Mouse (Mus musculus) heart, postnatal 0 days (tissue): ENCODE results near the gene Hlx. TPM values are rescaled to one million over a fixed set of nuclear protein-coding genes. Genes with fewer than 3 reads are reported as not detected.

Experiments used
- ATAC-seq: fragments of 200-750 bp; cut with Nextera tagmentation; 2 replicates; pipeline ENCODE4 v1.8.0; 2017; ENCODE audit warnings: low read depth, moderate number of reproducible peaks, moderate library complexity; ENCODE audit not compliant: insufficient read depth
- DNase-seq: peaks from one replicate; pipeline ENCODE4 v3.0.0-alpha.2; 2016; ENCODE audit warnings: low spot score
- H3K27ac ChIP-seq: fragments of 300-500 bp; sonication (generic); 2 replicates; pipeline ENCODE4 v1.5.1; 2014; ENCODE audit warnings: low read depth, mild to moderate bottlenecking
- H3K27me3 ChIP-seq: fragments of 300-500 bp; sonication (generic); 2 replicates; pipeline ENCODE4 v1.6.1; 2014; ENCODE audit warnings: low read length, mixed read lengths; ENCODE audit not compliant: control insufficient read depth, insufficient read depth
- H3K36me3 ChIP-seq: fragments of 300-500 bp; sonication (generic); replicated peaks from 2 replicates; pipeline ENCODE4 v1.6.1; 2014; ENCODE audit warnings: low read length, mixed read lengths; ENCODE audit not compliant: control insufficient read depth, insufficient read depth
- H3K4me1 ChIP-seq: fragments of 300-500 bp; sonication (generic); 2 replicates; pipeline ENCODE4 v1.6.1; 2014; ENCODE audit warnings: antibody characterized with exemption; ENCODE audit not compliant: control insufficient read depth, insufficient read depth
- H3K4me2 ChIP-seq: fragments of 300-500 bp; sonication (generic); 2 replicates; pipeline ENCODE4 v1.6.1; 2014; ENCODE audit warnings: low read depth, mild to moderate bottlenecking, low read length, moderate library complexity
- H3K4me3 ChIP-seq: fragments of 300-500 bp; sonication (generic); 2 replicates; pipeline ENCODE4 v1.5.1; 2014; ENCODE audit warnings: low read depth, low read length
- H3K9ac ChIP-seq: fragments of 300-500 bp; sonication (generic); replicated peaks from 2 replicates; pipeline ENCODE4 v1.6.1; 2014; ENCODE audit warnings: low read depth, low read length, mixed read lengths
- H3K9me3 ChIP-seq: fragments of 300-500 bp; sonication (generic); replicated peaks from 2 replicates; pipeline ENCODE4 v1.6.1; 2016; ENCODE audit warnings: low read length; ENCODE audit not compliant: control insufficient read depth
- CTCF ChIP-seq: IDR thresholded peaks from 2 replicates; pipeline ENCODE4 v1.5.1; 2016; ENCODE audit warnings: antibody characterized with exemption, control low read depth, low read depth
- EP300 ChIP-seq: IDR thresholded peaks from 2 replicates; pipeline ENCODE4 v1.6.1; 2016; ENCODE audit warnings: antibody characterized with exemption, low read depth
- WGBS: fragments of 180-500 bp; shearing (Covaris S2); extraction: QIAGEN DNeasy Blood & Tissue Kit; methylation state at CpG from one replicate; pipeline ENCODE4 v1.1.7; 2014; 5-methylcytosine and 5-hydroxymethylcytosine counted together
- polyA plus RNA-seq: library from polyadenylated mRNA; unstranded; fragments of >200 nt; fragmentation: Nextera tagmentation; extraction: Ambion mirVana; gene quantifications from 2 replicates; pipeline ENCODE4 v1.2.1, GENCODE M21; 2015
- total RNA-seq: library from RNA; depleted of rRNA; stranded (reverse); fragments of >200 nt; gene quantifications from 2 replicates; pipeline ENCODE4 v1.2.3, GENCODE M21; 2014; ENCODE audit warnings: low replicate concordance; rRNA removed

The Hlx gene
- total and polyA plus RNA-seq, 2 experiments from 2014 or later, result 7.0 to 10.0 TPM

DNA sequence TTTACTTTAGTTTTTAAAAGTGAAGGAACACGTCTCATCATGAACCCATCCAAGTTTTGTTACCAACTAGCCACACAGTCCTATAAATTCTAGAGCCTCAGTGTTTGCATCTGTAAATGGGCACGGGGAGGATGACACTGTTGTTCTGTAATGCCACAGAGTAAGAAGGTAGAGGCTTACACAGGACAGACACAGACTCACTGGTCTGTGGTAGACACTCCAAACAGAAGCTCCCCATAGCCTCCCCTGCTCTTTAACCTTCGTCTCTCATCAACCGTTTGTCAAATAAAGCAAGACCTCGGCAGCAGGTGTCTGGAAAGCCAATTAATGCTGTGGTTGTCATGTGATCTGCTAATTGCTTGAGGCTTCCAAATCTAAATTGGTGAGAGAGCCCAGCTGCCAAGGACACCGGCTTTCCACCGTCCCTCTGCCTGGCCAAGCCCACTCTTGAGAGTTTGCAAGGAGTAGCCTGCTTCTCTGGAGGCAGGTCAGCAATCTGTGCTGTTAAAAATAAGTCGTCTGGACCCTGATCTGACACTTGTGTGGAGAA, 52.9 kb downstream of the Hlx start:
- H3K36me3 ChIP-seq, result no peaks in the 10 kb centered on the region
- peaks cover 4% of the 10 kb centered on the region; the same call in 1 of the 2 replicates for H3K4me1 ChIP-seq
- 57% methylated on average over 8 of the region's 8 CpGs for WGBS
- DNase-seq (no peak), ATAC-seq (no peak)
- no peak overlapping the region for H3K4me2 ChIP-seq
- H3K9me3 ChIP-seq, result no peaks in the 10 kb centered on the region
- H3K9ac ChIP-seq, result no peak overlapping the region
- no peak overlapping the region for H3K27ac ChIP-seq
- TF ChIP-seq EP300 (no peak), CTCF (no peak)
- H3K4me3 ChIP-seq, result no peak overlapping the region
- H3K27me3 ChIP-seq, result no peaks in the 10 kb centered on the region

DNA sequence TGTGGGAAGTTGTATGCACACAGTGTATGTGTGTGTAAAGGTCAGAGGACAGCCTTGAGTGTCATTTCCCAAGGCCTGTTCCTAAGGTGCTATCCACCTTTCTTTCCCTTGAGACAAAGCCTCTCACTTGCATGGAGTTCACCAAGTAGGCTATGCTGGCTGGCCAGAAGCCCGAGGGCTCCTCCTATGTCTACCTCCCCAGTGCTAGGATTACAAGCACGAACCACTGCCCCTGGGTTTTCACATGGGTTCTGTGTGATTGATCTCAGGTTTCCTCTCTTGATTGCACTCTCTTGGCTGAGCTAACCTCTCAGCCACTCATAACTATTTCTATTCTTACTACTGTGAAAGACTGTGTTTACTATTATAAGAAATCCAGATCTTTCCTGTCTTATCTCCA, 54.8 kb downstream of the Hlx start:
- Histone ChIP-seq H3K4me2 (no peak overlapping the region), H3K27me3 (no peaks in the 10 kb centered on the region), H3K4me3 (no peak overlapping the region), H3K36me3 (no peaks in the 10 kb centered on the region), H3K9me3 (no peaks in the 10 kb centered on the region), H3K4me1 (peaks cover 5% of the 10 kb centered on the region; the same call in 1 of the 2 replicates), H3K9ac (no peak overlapping the region), H3K27ac (no peak overlapping the region)
- 36% methylated on average over 2 of the region's 2 CpGs for WGBS
- ATAC-seq (no peak), DNase-seq (no peak)
- TF ChIP-seq CTCF (no peak), EP300 (no peak)

Other genes with a start within 250 kb of the Hlx start
- gene Marc1, start 78.7 kb upstream of the Hlx start, total RNA-seq, result not detected in 2 replicates
- gene Marc1, start 78.7 kb upstream of the Hlx start, polyA plus RNA-seq, result not detected in 2 replicates
- gene Marc2, start 113.8 kb upstream of the Hlx start, total RNA-seq, result 82.7 and 90.0 TPM in 2 replicates
- 133 and 135 TPM in 2 replicates for gene Marc2, start 113.8 kb upstream of the Hlx start, polyA plus RNA-seq
- gene C130074G19Rik, start 150.6 kb upstream of the Hlx start, total RNA-seq, result 10.3 and 10.7 TPM in 2 replicates
- 1.6 and 1.8 TPM in 2 replicates for gene C130074G19Rik, start 150.6 kb upstream of the Hlx start, polyA plus RNA-seq